Mouse (Mus musculus) megakaryocyte, embryonic 14.5 days (primary cell): ENCODE data around the gene Lemd1.

ENCODE experiments used
- FLI1 ChIP-seq: IDR thresholded peaks from 2 replicates; pipeline ENCODE4 v1.6.1; 2012; ENCODE audit warnings: low read length, inconsistent platforms, mixed read lengths
- GATA1 ChIP-seq: IDR thresholded peaks from 3 replicates; pipeline ENCODE4 v1.6.1; 2012; ENCODE audit warnings: mixed read lengths, low read length, inconsistent platforms, borderline replicate concordance

DNA sequence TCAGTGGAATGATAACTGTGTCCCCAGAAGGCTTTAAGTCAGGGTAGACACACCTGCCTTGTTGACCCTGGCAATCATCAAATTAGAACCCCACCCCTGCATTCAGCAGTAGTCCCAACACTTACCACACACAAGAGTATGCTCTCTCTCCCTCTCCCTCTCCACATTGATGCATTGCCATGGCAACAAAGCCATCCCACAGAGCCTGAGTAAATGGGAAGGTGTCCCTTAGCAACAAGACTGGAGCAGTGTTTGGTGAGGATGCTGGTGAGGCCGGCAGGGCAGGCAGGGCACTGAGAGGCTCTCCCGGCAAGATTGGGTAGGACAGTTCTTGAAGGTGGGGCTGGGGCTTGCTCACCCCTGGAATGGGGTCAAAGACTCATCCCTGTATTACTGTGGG lies 47.0 kb upstream of the Lemd1 start:
- TF ChIP-seq GATA1 (no peak), FLI1 (no peak)
